Mouse (Mus musculus) midbrain, postnatal 0 days (tissue): ENCODE measurements around the gene Cmas. TPM values are rescaled to one million over a fixed set of nuclear protein-coding genes. Genes with fewer than 3 reads are reported as not detected.

ENCODE experiments used
- ATAC-seq: fragments of 200-750 bp; cut with Nextera tagmentation; 2 replicates; pipeline ENCODE4 v1.8.0; 2017; ENCODE audit warnings: moderate number of reproducible peaks, mild to moderate bottlenecking, moderate TSS enrichment, moderate library complexity; ENCODE audit not compliant: low FRiP score
- DNase-seq: peaks from one replicate; pipeline ENCODE4 v3.0.0-alpha.2; 2015; ENCODE audit warnings: low spot score
- H3K27ac ChIP-seq: fragments of 300-500 bp; sonication (generic); 2 replicates; pipeline ENCODE4 v1.5.1; 2014; ENCODE audit warnings: low read depth, mild to moderate bottlenecking, low read length, mixed read lengths
- H3K27me3 ChIP-seq: fragments of 300-500 bp; sonication (generic); 2 replicates; pipeline ENCODE4 v1.6.1; 2014; ENCODE audit warnings: low read length, control low read depth, mixed read lengths; ENCODE audit not compliant: insufficient read depth
- H3K36me3 ChIP-seq: fragments of 300-500 bp; sonication (generic); 2 replicates; pipeline ENCODE4 v1.6.1; 2014; ENCODE audit warnings: low read length, control low read depth, mixed read lengths; ENCODE audit not compliant: insufficient read depth
- H3K4me1 ChIP-seq: fragments of 300-500 bp; sonication (generic); 2 replicates; pipeline ENCODE4 v1.6.1; 2014; ENCODE audit warnings: mild to moderate bottlenecking, control low read depth, antibody characterized with exemption, low read length, mixed read lengths; ENCODE audit not compliant: insufficient read depth
- H3K4me2 ChIP-seq: fragments of 300-500 bp; sonication (generic); 2 replicates; pipeline ENCODE4 v1.6.1; 2014; ENCODE audit warnings: low read depth, mild to moderate bottlenecking, low read length, mixed read lengths; ENCODE audit not compliant: poor library complexity, severe bottlenecking
- H3K4me3 ChIP-seq: fragments of 300-500 bp; sonication (generic); 2 replicates; pipeline ENCODE4 v1.5.1; 2014; ENCODE audit warnings: low read depth, mild to moderate bottlenecking, low read length, moderate library complexity
- H3K9ac ChIP-seq: fragments of 300-500 bp; sonication (generic); replicated peaks from 2 replicates; pipeline ENCODE4 v1.6.1; 2014; ENCODE audit warnings: mild to moderate bottlenecking, low read length, moderate library complexity, mixed read lengths; ENCODE audit not compliant: poor library complexity, severe bottlenecking
- H3K9me3 ChIP-seq: fragments of 300-500 bp; sonication (generic); 2 replicates; pipeline ENCODE4 v1.6.1; 2016; ENCODE audit warnings: low read length, control low read depth
- CTCF ChIP-seq: IDR thresholded peaks from 2 replicates; pipeline ENCODE4 v1.5.1; 2016; ENCODE audit warnings: antibody characterized with exemption, mild to moderate bottlenecking
- WGBS: fragments of 180-500 bp; shearing (Covaris S2); extraction: QIAGEN DNeasy Blood & Tissue Kit; methylation state at CpG from one replicate; pipeline ENCODE4 v1.1.7; 2014; 5-methylcytosine and 5-hydroxymethylcytosine counted together
- polyA plus RNA-seq: library from polyadenylated mRNA; unstranded; fragments of >200 nt; fragmentation: Nextera tagmentation; extraction: Ambion mirVana; gene quantifications from 2 replicates; pipeline ENCODE4 v1.2.1, GENCODE M21; 2015
- total RNA-seq: library from RNA; depleted of rRNA; stranded (reverse); fragments of >200 nt; gene quantifications from 2 replicates; pipeline ENCODE4 v1.2.3, GENCODE M21; 2014

Gene Cmas
- total and polyA plus RNA-seq, 2 experiments from 2014 or later: 105 to 220 TPM

DNA sequence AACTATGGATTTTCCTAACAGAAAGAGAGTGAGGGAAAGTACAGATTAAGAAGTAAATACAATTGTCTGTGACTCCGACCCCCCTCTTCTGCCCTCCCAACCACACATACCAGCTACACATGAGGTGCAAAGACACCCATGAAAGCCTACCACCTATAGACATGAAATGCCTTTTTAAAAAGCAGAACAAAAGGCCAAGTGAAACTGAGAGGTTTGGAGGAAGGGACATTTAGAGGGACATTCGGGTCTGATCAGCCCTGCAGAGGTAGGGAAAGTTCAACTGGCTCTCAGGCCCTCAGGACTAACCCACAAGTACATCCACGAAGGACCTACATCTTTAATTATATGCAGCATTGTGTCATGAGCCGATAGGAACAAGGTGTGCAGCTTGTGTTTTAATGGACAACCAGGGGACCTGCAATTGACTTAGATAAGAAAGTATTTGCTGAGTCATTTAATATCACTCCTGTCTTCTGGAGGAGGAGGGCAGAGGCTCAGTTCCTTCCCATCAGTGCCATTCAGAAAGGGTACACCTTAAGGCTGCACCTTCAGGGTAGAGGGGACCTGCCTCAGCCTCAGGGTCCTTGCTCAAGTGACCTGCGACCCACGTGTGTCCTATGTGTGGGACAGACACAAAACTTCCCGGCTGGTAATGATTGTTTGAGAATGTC lies 43.4 kb downstream of the Cmas start:
- TF ChIP-seq CTCF: no peak
- no peak overlapping the region for H3K9ac ChIP-seq
- no peaks in the 10 kb centered on the region for H3K36me3 ChIP-seq
- 86% methylated on average over 7 of the region's 7 CpGs for WGBS
- H3K4me3 ChIP-seq: no peak overlapping the region
- ATAC-seq (no peak), DNase-seq (no peak)
- no peaks in the 10 kb centered on the region for H3K9me3 ChIP-seq
- H3K4me1 ChIP-seq: no peaks in the 10 kb centered on the region
- H3K4me2 ChIP-seq: no peak overlapping the region
- no peak overlapping the region for H3K27ac ChIP-seq
- H3K27me3 ChIP-seq: no peaks in the 10 kb centered on the region

DNA sequence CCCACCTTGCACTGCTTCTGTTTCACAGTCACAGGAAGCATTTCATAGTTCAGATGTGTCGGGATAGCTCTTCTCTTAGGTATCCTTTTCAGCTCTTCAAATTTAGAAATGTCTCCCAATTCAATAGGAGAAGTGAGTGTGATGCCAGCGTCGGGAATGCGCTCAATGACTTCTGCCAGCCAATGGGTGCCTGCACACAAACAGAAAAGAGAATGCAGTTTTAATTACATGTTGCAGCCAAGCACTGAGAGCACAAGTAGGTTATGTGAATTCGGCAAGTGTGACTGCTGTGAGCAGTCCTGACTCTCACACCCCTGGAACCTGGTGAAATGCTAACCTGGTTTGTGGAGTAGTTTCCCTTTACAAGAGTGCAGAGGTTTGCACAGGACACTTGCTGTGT lies 45.2 kb downstream of the Cmas start:
- H3K4me1 ChIP-seq: no peaks in the 10 kb centered on the region
- H3K9ac ChIP-seq: no peak overlapping the region
- WGBS: 79% methylated on average over 5 of the region's 5 CpGs
- no peak overlapping the region for H3K27ac ChIP-seq
- H3K4me2 ChIP-seq: no peak overlapping the region
- ATAC-seq (no peak), DNase-seq (no peak)
- no peaks in the 10 kb centered on the region for H3K36me3 ChIP-seq
- H3K27me3 ChIP-seq: no peaks in the 10 kb centered on the region
- no peak overlapping the region for H3K4me3 ChIP-seq
- H3K9me3 ChIP-seq: no peaks in the 10 kb centered on the region
- TF ChIP-seq CTCF: no peak

DNA sequence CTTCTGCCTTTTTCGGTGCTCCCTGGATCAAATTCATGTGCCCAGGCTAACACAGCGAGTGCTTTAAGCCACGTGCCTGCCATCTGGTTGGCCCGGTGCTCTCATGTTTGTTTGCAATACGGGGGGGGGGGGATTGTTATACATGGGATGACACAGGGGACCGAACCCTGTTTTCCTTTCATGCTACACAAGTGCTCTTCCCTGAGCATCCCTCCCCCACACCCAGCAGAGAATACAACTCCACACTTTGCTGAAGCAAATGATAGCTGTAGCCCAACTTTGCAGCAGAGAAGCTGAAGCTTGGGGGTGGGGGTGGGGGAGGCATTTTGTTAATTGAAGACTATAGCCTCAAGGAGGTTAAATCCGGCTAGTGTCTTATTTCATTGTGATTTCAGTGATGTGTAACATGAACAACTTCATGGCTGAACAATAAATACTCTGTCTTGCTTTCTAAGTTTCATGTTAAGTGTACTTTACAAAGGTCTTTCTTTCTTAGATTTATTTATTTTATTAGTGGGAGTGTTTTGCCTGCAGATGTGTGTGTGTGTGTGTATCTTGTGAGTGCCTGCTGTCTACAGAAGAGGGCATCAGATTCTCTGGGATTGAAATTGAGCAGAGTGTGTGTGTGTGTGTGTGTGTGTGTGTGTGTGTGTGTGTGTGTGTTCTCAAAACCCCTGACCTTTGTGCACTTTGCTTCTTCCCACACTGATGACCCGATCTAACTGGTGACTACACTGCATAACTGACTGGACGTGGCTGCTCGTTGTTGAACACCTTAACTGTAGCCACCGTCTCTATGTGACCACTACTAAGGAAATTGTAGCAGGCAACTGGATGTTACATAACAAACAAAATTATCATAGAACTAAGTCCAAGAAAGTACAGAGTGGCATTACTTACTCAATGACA lies 46.4 kb downstream of the Cmas start:
- DNase-seq (no peak), ATAC-seq (no peak)
- no peaks in the 10 kb centered on the region for H3K36me3 ChIP-seq
- no peak overlapping the region for H3K9ac ChIP-seq
- H3K27ac ChIP-seq: no peak overlapping the region
- 67% methylated on average over 11 of the region's 11 CpGs for WGBS
- no peaks in the 10 kb centered on the region for H3K9me3 ChIP-seq
- TF ChIP-seq CTCF: no peak
- H3K27me3 ChIP-seq: no peaks in the 10 kb centered on the region
- H3K4me1 ChIP-seq: no peaks in the 10 kb centered on the region
- H3K4me3 ChIP-seq: no peak overlapping the region
- no peak overlapping the region for H3K4me2 ChIP-seq

DNA sequence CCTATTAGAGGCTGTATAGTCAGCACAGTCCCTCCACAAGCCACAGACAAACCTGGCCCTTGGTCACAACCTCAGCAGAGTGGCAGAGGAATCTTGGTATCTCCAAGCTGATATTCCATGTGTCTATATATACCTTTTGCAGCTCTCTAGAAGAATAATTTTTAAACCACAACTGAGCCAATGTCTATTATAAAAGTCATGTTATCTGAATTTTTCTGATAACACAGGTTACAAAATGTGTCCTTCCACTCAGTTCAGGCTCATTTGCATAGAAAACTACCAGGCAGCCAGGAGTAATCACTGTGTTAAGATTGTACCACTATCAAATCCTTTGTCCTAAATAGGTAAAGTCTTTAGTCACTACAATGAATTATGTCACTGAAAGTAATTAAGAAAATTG lies 47.9 kb downstream of the Cmas start, which contains the start of gene Sult6b2:
Gene Sult6b2, minus strand, starts transcription at position 101 of the 400 bp plus-strand sequence.
- Histone ChIP-seq H3K9me3 (no peaks in the 10 kb centered on the region), H3K4me3 (no peak within 1 kb of the TSS), H3K9ac (no peak within 1 kb of the TSS), H3K4me1 (no peaks in the 10 kb centered on the region), H3K4me2 (no peak within 1 kb of the TSS), H3K27ac (no peak within 1 kb of the TSS), H3K27me3 (no peaks in the 10 kb centered on the region), H3K36me3 (no peaks in the 10 kb centered on the region)
- TF ChIP-seq CTCF: no peak
- no peak for DNase-seq
- no peak for ATAC-seq

DNA sequence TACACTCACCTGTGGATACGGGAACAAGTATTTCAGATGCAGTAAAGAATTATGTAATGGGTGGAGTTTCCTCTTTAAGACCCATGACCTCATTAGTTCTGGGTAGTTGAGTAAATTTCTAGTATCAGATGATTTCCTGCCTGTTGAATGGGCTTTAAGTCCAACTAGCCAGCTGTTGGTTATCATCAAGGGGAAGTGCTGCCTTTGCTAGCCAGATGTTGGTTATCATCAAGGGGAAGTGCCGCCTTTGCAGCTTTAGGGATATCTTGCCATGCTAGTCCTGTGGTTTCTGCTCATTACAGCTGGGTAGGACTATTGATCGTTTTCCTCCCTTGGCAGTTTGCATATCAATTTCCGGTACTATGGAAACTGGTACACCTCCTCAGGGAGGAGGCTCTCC lies 49.8 kb downstream of the Cmas start:
- Histone ChIP-seq H3K27me3 (no peaks in the 10 kb centered on the region), H3K9ac (no peak overlapping the region), H3K36me3 (no peaks in the 10 kb centered on the region), H3K4me3 (no peak overlapping the region), H3K4me2 (no peak overlapping the region), H3K4me1 (no peaks in the 10 kb centered on the region), H3K9me3 (no peaks in the 10 kb centered on the region), H3K27ac (no peak overlapping the region)
- no peak for DNase-seq
- 95% methylated on average over 4 of the region's 4 CpGs for WGBS
- no peak for TF ChIP-seq CTCF
- no peak for ATAC-seq
